Mouse (Mus musculus) heart, embryonic 14.5 days (tissue): ENCODE measurements around the gene Basp1. TPM values are rescaled to one million over a fixed set of nuclear protein-coding genes. Genes with fewer than 3 reads are reported as not detected.
A peak's percentile ranks its signal among the peaks of the same experiment; 100 is the strongest.

Experiments
- ATAC-seq: fragments of 200-750 bp; cut with Nextera tagmentation; 2 replicates; pipeline ENCODE4 v1.8.0; 2017; ENCODE audit warnings: low read depth, moderate TSS enrichment; ENCODE audit not compliant: insufficient number of reproducible peaks, insufficient read depth, low FRiP score
- H3K27ac ChIP-seq, 2 experiments: fragments of 200-500 bp in 1 of 2; fragments of 300-500 bp in 1 of 2; sonication (generic) in 1 of 2; replicated peaks in 1 of 2; 2 replicates each; pipeline ENCODE4 v1.5.1; 2012 to 2014; ENCODE audit warnings: low read depth in 2 of 2, low read length in 2 of 2, control low read depth in 1 of 2, mild to moderate bottlenecking in 1 of 2, mixed read lengths in 1 of 2; ENCODE audit not compliant: control insufficient read depth in 1 of 2, insufficient read depth in 1 of 2
- H3K27me3 ChIP-seq: fragments of 300-500 bp; sonication (generic); 2 replicates; pipeline ENCODE4 v1.6.1; 2014; ENCODE audit warnings: mild to moderate bottlenecking, low read length, control low read depth; ENCODE audit not compliant: control insufficient read depth, insufficient read depth
- H3K36me3 ChIP-seq: fragments of 300-500 bp; sonication (generic); 2 replicates; pipeline ENCODE4 v1.6.1; 2014; ENCODE audit warnings: mild to moderate bottlenecking, control low read depth, low read length, mixed read lengths; ENCODE audit not compliant: control insufficient read depth, insufficient read depth
- H3K4me1 ChIP-seq, 2 experiments: fragments of 200-500 bp in 1 of 2; fragments of 300-500 bp in 1 of 2; sonication (generic) in 1 of 2; 2 replicates each; pipeline ENCODE4 v1.6.1; 2012 to 2014; ENCODE audit warnings: low read length in 2 of 2, control low read depth in 1 of 2, mixed read lengths in 1 of 2; ENCODE audit not compliant: control insufficient read depth in 2 of 2, insufficient read depth in 2 of 2
- H3K4me2 ChIP-seq: fragments of 300-500 bp; sonication (generic); 2 replicates; pipeline ENCODE4 v1.6.1; 2014; ENCODE audit warnings: mild to moderate bottlenecking, low read length
- H3K4me3 ChIP-seq, 2 experiments: fragments of 200-500 bp in 1 of 2; fragments of 300-500 bp in 1 of 2; sonication (generic) in 1 of 2; 2 replicates each; pipeline ENCODE4 v1.5.1; 2012 to 2014; ENCODE audit warnings: low read length in 2 of 2, mild to moderate bottlenecking in 2 of 2, control low read depth in 1 of 2, low read depth in 1 of 2, moderate library complexity in 1 of 2; ENCODE audit not compliant: control insufficient read depth in 1 of 2, insufficient read depth in 1 of 2
- H3K9ac ChIP-seq: fragments of 300-500 bp; sonication (generic); 2 replicates; pipeline ENCODE4 v1.6.1; 2014; ENCODE audit warnings: mild to moderate bottlenecking, low read length
- H3K9me3 ChIP-seq: fragments of 300-500 bp; sonication (generic); 2 replicates; pipeline ENCODE4 v1.6.1; 2016; ENCODE audit warnings: low read length, control low read depth; ENCODE audit not compliant: control insufficient read depth
- WGBS: fragments of 180-500 bp; shearing (Covaris S2); extraction: QIAGEN DNeasy Blood & Tissue Kit; methylation state at CpG from one replicate; pipeline ENCODE4 v1.1.7; 2014; 5-methylcytosine and 5-hydroxymethylcytosine counted together
- polyA plus RNA-seq: library from polyadenylated mRNA; unstranded; fragments of >200 nt; fragmentation: Nextera tagmentation; extraction: Ambion mirVana; gene quantifications from 2 replicates; pipeline ENCODE4 v1.2.1, GENCODE M21; 2014

Gene Basp1
- polyA plus RNA-seq, 1 experiment from 2014 or later = 9.4 TPM

DNA sequence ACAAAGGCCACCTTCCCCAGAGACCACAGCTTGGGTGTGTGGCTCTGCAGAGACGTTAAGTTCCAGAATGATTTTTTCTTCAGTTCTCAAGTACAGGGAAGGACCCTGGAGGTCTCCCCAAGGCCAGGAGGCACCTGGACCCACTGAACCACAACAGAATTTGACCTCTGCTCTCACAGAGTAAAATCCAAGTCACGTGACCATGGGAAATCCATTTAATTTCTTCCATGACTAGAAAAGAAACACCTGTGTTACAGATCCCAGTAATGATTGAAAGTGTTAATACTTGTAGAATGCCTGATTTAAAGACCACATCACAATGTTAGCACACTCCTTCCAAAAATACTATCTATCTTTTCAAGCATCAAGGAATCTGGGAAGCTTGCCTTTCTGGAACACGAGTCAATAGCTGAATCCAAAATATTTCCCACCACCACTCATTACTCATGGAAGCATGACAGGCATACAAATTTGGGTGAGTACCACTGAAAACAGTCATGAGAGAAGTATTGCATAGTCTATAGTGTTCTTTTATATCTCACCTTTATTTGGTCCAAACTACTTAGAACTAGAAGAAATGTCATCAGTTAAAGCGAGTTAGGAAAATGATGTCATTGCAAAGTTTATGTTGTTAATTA lies 35.3 kb upstream of the Basp1 start:
- H3K27ac ChIP-seq = no peak overlapping the region
- H3K36me3 ChIP-seq = no peaks in the 10 kb centered on the region
- WGBS = 70% methylated on average over 4 of the region's 4 CpGs
- no peak overlapping the region for H3K4me2 ChIP-seq
- H3K27me3 ChIP-seq = 0 out of 2 replicates have a peak, but pooled peaks cover 6% of the 10 kb centered on the region
- no peak for ATAC-seq
- H3K9me3 ChIP-seq = no peaks in the 10 kb centered on the region
- no peak overlapping the region for H3K4me3 ChIP-seq
- no peak overlapping the region for H3K9ac ChIP-seq
- peaks cover 3 to 5% of the 10 kb centered on the region in 2 experiments; a peak in 2 of 4 replicates for H3K4me1 ChIP-seq

DNA sequence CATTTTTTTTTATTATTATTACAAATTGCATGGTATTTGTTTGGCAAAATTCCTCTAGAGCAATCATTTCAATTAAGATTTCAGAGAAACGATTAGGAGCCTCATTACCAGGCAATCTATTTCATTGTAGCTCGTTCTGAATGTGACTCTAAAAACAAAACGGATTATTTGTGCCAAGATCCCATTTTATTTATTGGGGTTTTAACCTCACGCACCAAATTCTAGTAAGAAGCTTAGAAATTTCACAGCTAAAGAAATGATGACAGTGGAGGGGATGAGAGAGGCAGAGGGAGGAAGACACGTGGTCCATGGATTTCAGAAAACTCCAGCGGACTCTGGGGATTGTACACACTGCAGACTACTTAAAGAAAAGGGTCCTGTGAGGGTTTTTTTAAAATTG lies 33.6 kb upstream of the Basp1 start:
- no peak overlapping the region for H3K27ac ChIP-seq
- ATAC-seq = no peak
- 81% methylated on average over 6 of the region's 6 CpGs for WGBS
- peaks cover 3 to 5% of the 10 kb centered on the region in 2 experiments; a peak in 2 of 4 replicates for H3K4me1 ChIP-seq
- no peaks in the 10 kb centered on the region for H3K9me3 ChIP-seq
- no peak overlapping the region for H3K9ac ChIP-seq
- H3K4me2 ChIP-seq = no peak overlapping the region
- H3K36me3 ChIP-seq = no peaks in the 10 kb centered on the region
- H3K27me3 ChIP-seq = 0 out of 2 replicates have a peak, but pooled peaks cover 10% of the 10 kb centered on the region
- H3K4me3 ChIP-seq = no peak overlapping the region

- Histone ChIP-seq H3K4me2 (peak overlapping the region; percentile 60), H3K4me1 (peaks cover 3 to 5% of the 10 kb centered on the region in 2 experiments; a peak in 2 of 4 replicates), H3K27ac (no peak overlapping the region), H3K27me3 (0 out of 2 replicates have a peak, but pooled peaks cover 10% of the 10 kb centered on the region), H3K9ac (no peak overlapping the region), H3K9me3 (no peaks in the 10 kb centered on the region), H3K4me3 (peak overlapping the region in 1 of 2 experiments; percentile 18; a peak in 2 of 4 replicates), H3K36me3 (no peaks in the 10 kb centered on the region)
- WGBS = 26% methylated on average over 8 of the region's 8 CpGs
- ATAC-seq = no peak
Measured at GRCm38 (mm10) chr15:25446155-25446487, 32.6 kb upstream of the Basp1 start.

DNA sequence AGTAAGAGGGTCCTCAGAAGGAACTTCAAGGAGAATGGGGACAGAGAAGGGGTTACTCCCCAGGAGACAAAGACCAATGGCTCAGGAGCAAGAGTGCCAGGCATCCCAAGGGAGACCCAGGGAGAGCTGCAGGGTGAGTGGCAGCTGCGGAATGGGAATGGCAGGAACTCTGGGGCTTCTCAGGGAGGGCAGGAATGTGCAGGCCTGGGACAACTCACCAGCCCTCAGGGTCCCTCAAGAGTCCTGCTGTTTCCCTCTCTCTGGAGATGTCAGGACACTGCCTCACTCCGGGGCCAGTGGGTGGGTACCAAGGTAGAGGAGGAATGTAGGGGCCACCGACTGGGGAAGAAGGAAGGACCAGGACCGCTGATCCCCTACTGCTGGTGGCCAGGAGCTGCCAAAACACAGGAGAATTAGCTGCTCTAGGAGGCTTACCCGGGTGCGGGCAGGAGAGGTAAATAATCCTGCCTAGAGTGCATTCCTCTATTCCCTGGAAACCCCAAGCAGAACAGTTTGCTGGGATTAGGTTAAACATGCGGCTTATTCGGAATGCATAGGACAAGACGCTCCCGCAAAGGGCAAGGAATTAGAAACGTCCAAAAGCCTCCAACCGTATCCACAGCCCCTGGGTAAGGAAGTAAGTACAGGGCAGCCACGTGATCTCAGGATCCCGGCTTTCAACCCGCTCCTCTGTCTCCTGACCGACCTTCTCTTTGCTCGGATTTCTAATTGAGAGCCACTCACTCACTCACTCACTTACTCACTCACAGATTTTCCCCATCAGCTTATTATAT lies 32.0 kb upstream of the Basp1 start:
- Histone ChIP-seq H3K4me1 (peaks cover 3 to 5% of the 10 kb centered on the region in 2 experiments; a peak in 2 of 4 replicates), H3K9ac (no peak overlapping the region), H3K36me3 (no peaks in the 10 kb centered on the region), H3K4me2 (peak overlapping the region; percentile 60), H3K27me3 (0 out of 2 replicates have a peak, but pooled peaks cover 10% of the 10 kb centered on the region), H3K27ac (no peak overlapping the region), H3K4me3 (peak overlapping the region in 1 of 2 experiments; percentile 18; a peak in 2 of 4 replicates), H3K9me3 (no peaks in the 10 kb centered on the region)
- ATAC-seq = no peak
- 7% methylated on average over 17 of the region's 17 CpGs for WGBS

- no peaks in the 10 kb centered on the region for H3K9me3 ChIP-seq
- 63% methylated on average over 10 of the region's 10 CpGs for WGBS
- H3K36me3 ChIP-seq = no peaks in the 10 kb centered on the region
- H3K4me2 ChIP-seq = no peak overlapping the region
- H3K4me3 ChIP-seq = no peak overlapping the region
- H3K27me3 ChIP-seq = peaks cover 18% of the 10 kb centered on the region; the same call in 1 of the 2 replicates
- peaks cover 3 to 5% of the 10 kb centered on the region in 2 experiments; a peak in 2 of 4 replicates for H3K4me1 ChIP-seq
- H3K27ac ChIP-seq = no peak overlapping the region
- H3K9ac ChIP-seq = no peak overlapping the region
- ATAC-seq = no peak
Measured at GRCm38 (mm10) chr15:25444208-25444607, 30.6 kb upstream of the Basp1 start.

DNA sequence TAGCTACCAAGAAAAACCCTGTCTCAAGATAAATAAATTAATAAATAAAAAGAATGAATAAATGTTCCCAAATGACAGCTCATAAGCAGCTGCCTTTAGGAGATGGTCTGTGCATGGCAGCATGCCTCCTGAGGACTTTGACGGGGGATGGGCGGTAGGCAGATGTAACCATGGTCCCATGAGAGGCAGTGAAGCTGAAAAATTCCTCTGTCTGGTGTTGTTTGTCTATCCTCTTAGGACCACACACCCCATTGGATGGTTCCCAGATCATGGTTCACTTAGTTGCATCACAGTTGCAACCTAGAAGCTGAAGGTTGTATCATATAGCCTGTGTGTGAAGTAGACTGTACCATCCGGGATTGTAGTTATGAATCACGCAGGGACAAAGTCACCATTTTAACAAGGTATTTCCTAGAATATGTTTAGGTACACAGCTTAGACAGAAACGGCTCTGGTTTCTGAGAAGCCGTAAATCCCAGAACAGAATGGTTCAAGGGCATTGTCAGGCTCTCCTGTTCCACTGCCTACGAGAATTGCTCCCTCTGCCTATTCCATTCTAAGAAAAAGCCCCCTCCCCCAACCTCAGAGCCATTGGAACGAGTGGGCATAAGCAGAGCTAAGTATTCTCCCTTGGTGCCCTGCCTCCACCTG lies 29.7 kb upstream of the Basp1 start:
- ATAC-seq = no peak
- H3K9me3 ChIP-seq = no peaks in the 10 kb centered on the region
- no peak overlapping the region for H3K4me3 ChIP-seq
- H3K9ac ChIP-seq = no peak overlapping the region
- 81% methylated on average over 8 of the region's 8 CpGs for WGBS
- no peaks in the 10 kb centered on the region for H3K36me3 ChIP-seq
- H3K4me1 ChIP-seq = peaks cover 3 to 5% of the 10 kb centered on the region in 2 experiments; a peak in 2 of 4 replicates
- H3K27me3 ChIP-seq = peaks cover 18% of the 10 kb centered on the region; the same call in 1 of the 2 replicates
- H3K27ac ChIP-seq = no peak overlapping the region
- H3K4me2 ChIP-seq = no peak overlapping the region

DNA sequence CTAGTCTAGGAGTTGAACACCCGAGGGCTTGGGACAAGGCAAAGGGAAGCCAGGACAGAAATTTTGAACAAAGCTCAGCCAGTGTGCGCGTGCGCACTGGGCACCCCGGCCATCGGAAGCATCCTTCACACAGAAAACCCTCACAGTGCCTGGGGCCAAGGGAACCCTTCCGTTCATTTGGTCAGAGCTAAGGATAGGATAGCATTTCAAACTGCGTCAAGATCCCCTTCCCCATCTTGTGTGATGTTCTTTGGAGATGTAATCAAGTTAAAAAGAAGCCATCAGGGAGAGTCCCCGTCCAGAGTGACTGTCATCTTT lies 28.3 kb upstream of the Basp1 start:
- H3K4me1 ChIP-seq = peaks cover 3 to 5% of the 10 kb centered on the region in 2 experiments; a peak in 3 of 4 replicates
- ATAC-seq = no peak
- no peak overlapping the region for H3K4me2 ChIP-seq
- no peak overlapping the region for H3K9ac ChIP-seq
- H3K9me3 ChIP-seq = no peaks in the 10 kb centered on the region
- no peak overlapping the region for H3K27ac ChIP-seq
- no peak overlapping the region for H3K4me3 ChIP-seq
- H3K27me3 ChIP-seq = peaks cover 14% of the 10 kb centered on the region; the same call in 1 of the 2 replicates
- H3K36me3 ChIP-seq = no peaks in the 10 kb centered on the region
- WGBS = 71% methylated on average over 9 of the region's 9 CpGs
